Mouse (Mus musculus): ENCODE data around the gene Ecel1. TPM values are rescaled to one million over a fixed set of nuclear protein-coding genes. Genes with fewer than 3 reads are reported as not detected.

The Ecel1 gene
- polyA plus RNA-seq, 1 experiment from 2014 or later = 0.69 TPM

Other genes with a start within 250 kb of the Ecel1 start
- not detected in 2 replicates for gene Alppl2, start 66.6 kb downstream of the Ecel1 start, polyA plus RNA-seq (2015; fragmentation: Nextera tagmentation; extraction: Ambion mirVana)
- gene Alpi, start 54.9 kb downstream of the Ecel1 start, polyA plus RNA-seq (2015; fragmentation: Nextera tagmentation; extraction: Ambion mirVana) = 0.10 TPM in 1 of 2 replicates, not detected in the other
- not detected in 2 replicates for gene Akp3, start 31.5 kb downstream of the Ecel1 start, polyA plus RNA-seq (2015; fragmentation: Nextera tagmentation; extraction: Ambion mirVana)
- gene Prss56, start 26.8 kb upstream of the Ecel1 start, polyA plus RNA-seq (2015; fragmentation: Nextera tagmentation; extraction: Ambion mirVana) = 0.19 TPM in 1 of 2 replicates, not detected in the other
- gene Chrnd, start 34.1 kb upstream of the Ecel1 start, polyA plus RNA-seq (2015; fragmentation: Nextera tagmentation; extraction: Ambion mirVana) = 4.5 and 4.8 TPM in 2 replicates
- gene Chrng, start 48.1 kb upstream of the Ecel1 start, polyA plus RNA-seq (2015; fragmentation: Nextera tagmentation; extraction: Ambion mirVana) = 18.2 and 20.8 TPM in 2 replicates
- 178 and 181 TPM in 2 replicates for gene Eif4e2, start 57.4 kb upstream of the Ecel1 start, polyA plus RNA-seq (2015; fragmentation: Nextera tagmentation; extraction: Ambion mirVana)
- 0.69 and 0.89 TPM in 2 replicates for gene Efhd1, start 107.8 kb upstream of the Ecel1 start, polyA plus RNA-seq (2015; fragmentation: Nextera tagmentation; extraction: Ambion mirVana)
- gene Gigyf2, start 170.5 kb upstream of the Ecel1 start, polyA plus RNA-seq (2015; fragmentation: Nextera tagmentation; extraction: Ambion mirVana) = 62.7 and 65.3 TPM in 2 replicates
- gene Kcnj13, start 238.2 kb upstream of the Ecel1 start, polyA plus RNA-seq (2015; fragmentation: Nextera tagmentation; extraction: Ambion mirVana) = 0.84 and 1.0 TPM in 2 replicates

Data from limb, embryonic 13.5 days (tissue).